Mouse (Mus musculus) neural tube, embryonic 15.5 days (tissue): ENCODE measurements at regions not wholly inside any gene's neighbourhood (a gene's known extent, or its start where the extent isn't known, plus 50 kb on each side); places are given as distances from the start of the nearest gene placed in this dataset.

Experiments
- ATAC-seq: fragments of 200-750 bp; cut with Nextera tagmentation; 2 replicates; pipeline ENCODE4 v1.8.0; 2017; ENCODE audit warnings: mild to moderate bottlenecking, moderate TSS enrichment, moderate library complexity; ENCODE audit not compliant: low FRiP score
- H3K27ac ChIP-seq: fragments of 300-500 bp; sonication (generic); replicated peaks from 2 replicates; pipeline ENCODE4 v1.5.1; 2015; ENCODE audit warnings: mild to moderate bottlenecking, inconsistent platforms
- H3K27me3 ChIP-seq: fragments of 300-500 bp; sonication (generic); replicated peaks from 2 replicates; pipeline ENCODE4 v1.6.1; 2015; ENCODE audit warnings: inconsistent platforms
- H3K36me3 ChIP-seq: fragments of 300-500 bp; sonication (generic); 2 replicates; pipeline ENCODE4 v1.6.1; 2015; ENCODE audit warnings: inconsistent platforms
- H3K4me1 ChIP-seq: fragments of 300-500 bp; sonication (generic); 2 replicates; pipeline ENCODE4 v1.6.1; 2015; ENCODE audit warnings: inconsistent platforms
- H3K4me2 ChIP-seq: fragments of 300-500 bp; sonication (generic); 2 replicates; pipeline ENCODE4 v1.6.1; 2015; ENCODE audit warnings: inconsistent platforms, mild to moderate bottlenecking, moderate library complexity
- H3K4me3 ChIP-seq: fragments of 300-500 bp; sonication (generic); replicated peaks from 2 replicates; pipeline ENCODE4 v1.5.1; 2015; ENCODE audit warnings: mild to moderate bottlenecking, inconsistent platforms
- H3K9ac ChIP-seq: fragments of 300-500 bp; sonication (generic); replicated peaks from 2 replicates; pipeline ENCODE4 v1.6.1; 2015; ENCODE audit warnings: mild to moderate bottlenecking, inconsistent platforms
- H3K9me3 ChIP-seq: fragments of 300-500 bp; sonication (generic); replicated peaks from 2 replicates; pipeline ENCODE4 v1.6.1; 2016; ENCODE audit warnings: inconsistent platforms
- WGBS: fragments of 180-500 bp; shearing (Covaris S2); methylation state at CpG from one replicate; pipeline ENCODE4 v1.1.7; 2015; ENCODE audit warnings: mixed read lengths; 5-methylcytosine and 5-hydroxymethylcytosine counted together

- Histone ChIP-seq H3K36me3 (no peaks in the 10 kb centered on the region), H3K27ac (no peak overlapping the region), H3K4me2 (no peak overlapping the region), H3K4me3 (no peak overlapping the region), H3K9me3 (no peaks in the 10 kb centered on the region), H3K4me1 (no peaks in the 10 kb centered on the region), H3K9ac (no peak overlapping the region), H3K27me3 (no peaks in the 10 kb centered on the region)
- WGBS = 23% methylated on average over 1 of the region's 1 CpGs
- ATAC-seq = no peak
Measured at GRCm38 (mm10) chr4:95250083-95250482, 198.1 kb upstream of the Jun start.

GRCm38 (mm10) chr4:95269766-95270165, 217.7 kb upstream of the Jun start:
- Histone ChIP-seq H3K4me2 (no peak overlapping the region), H3K27me3 (no peaks in the 10 kb centered on the region), H3K27ac (no peak overlapping the region), H3K4me3 (no peak overlapping the region), H3K9ac (no peak overlapping the region), H3K4me1 (no peaks in the 10 kb centered on the region), H3K36me3 (no peaks in the 10 kb centered on the region), H3K9me3 (no peaks in the 10 kb centered on the region)
- ATAC-seq = no peak

- no peaks in the 10 kb centered on the region for H3K4me1 ChIP-seq
- no peak for ATAC-seq
- no peaks in the 10 kb centered on the region for H3K9me3 ChIP-seq
- no peak overlapping the region for H3K4me2 ChIP-seq
- no peaks in the 10 kb centered on the region for H3K27me3 ChIP-seq
- no peak overlapping the region for H3K4me3 ChIP-seq
- no peaks in the 10 kb centered on the region for H3K36me3 ChIP-seq
- WGBS = 77% methylated on average over 1 of the region's 1 CpGs
- H3K27ac ChIP-seq = no peak overlapping the region
- H3K9ac ChIP-seq = no peak overlapping the region
Measured at GRCm38 (mm10) chr4:95270389-95270788, 218.4 kb upstream of the Jun start.

- Histone ChIP-seq H3K9me3 (no peaks in the 10 kb centered on the region), H3K4me1 (peaks cover 14% of the 10 kb centered on the region), H3K36me3 (no peaks in the 10 kb centered on the region), H3K27me3 (no peaks in the 10 kb centered on the region), H3K4me3 (no peak overlapping the region), H3K9ac (no peak overlapping the region), H3K4me2 (no peak overlapping the region), H3K27ac (no peak overlapping the region)
- no peak for ATAC-seq
- WGBS = 73% methylated on average over 3 of the region's 3 CpGs
Measured at GRCm38 (mm10) chr4:95276231-95276630, 224.2 kb upstream of the Jun start.

- no peaks in the 10 kb centered on the region for H3K27me3 ChIP-seq
- H3K4me1 ChIP-seq = peaks cover 14% of the 10 kb centered on the region
- H3K9me3 ChIP-seq = no peaks in the 10 kb centered on the region
- peak overlapping the region; percentile 62; the same call in 1 of the 2 replicates for H3K27ac ChIP-seq
- WGBS = 18% methylated on average over 11 of the region's 11 CpGs
- peak overlapping the region; percentile 28; the same call in 1 of the 2 replicates for H3K4me2 ChIP-seq
- H3K4me3 ChIP-seq = no peak overlapping the region
- no peak overlapping the region for H3K9ac ChIP-seq
- ATAC-seq = peak; percentile 70; the same call in 1 of the 2 replicates
- no peaks in the 10 kb centered on the region for H3K36me3 ChIP-seq
Measured at GRCm38 (mm10) chr4:95277989-95278713, 226.1 kb upstream of the Jun start.

GRCm38 (mm10) chr4:95278714-95279095, 226.7 kb upstream of the Jun start:
- H3K9me3 ChIP-seq = no peaks in the 10 kb centered on the region
- ATAC-seq = peak; percentile 76; the same call in 1 of the 2 replicates
- H3K4me2 ChIP-seq = peak overlapping the region; percentile 28; the same call in 1 of the 2 replicates
- no peak overlapping the region for H3K4me3 ChIP-seq
- H3K36me3 ChIP-seq = no peaks in the 10 kb centered on the region
- no peak overlapping the region for H3K9ac ChIP-seq
- H3K27me3 ChIP-seq = no peaks in the 10 kb centered on the region
- peak overlapping the region; percentile 62; the same call in 1 of the 2 replicates for H3K27ac ChIP-seq
- WGBS = 4% methylated on average over 13 of the region's 13 CpGs
- peaks cover 14% of the 10 kb centered on the region for H3K4me1 ChIP-seq

GRCm38 (mm10) chr4:95279200-95279599, 227.2 kb upstream of the Jun start:
- H3K9ac ChIP-seq = no peak overlapping the region
- no peak for ATAC-seq
- no peak overlapping the region for H3K27ac ChIP-seq
- H3K4me3 ChIP-seq = no peak overlapping the region
- H3K36me3 ChIP-seq = no peaks in the 10 kb centered on the region
- H3K4me1 ChIP-seq = peaks cover 14% of the 10 kb centered on the region
- H3K4me2 ChIP-seq = no peak overlapping the region
- H3K27me3 ChIP-seq = no peaks in the 10 kb centered on the region
- H3K9me3 ChIP-seq = no peaks in the 10 kb centered on the region
- WGBS = 68% methylated on average over 2 of the region's 2 CpGs

- Histone ChIP-seq H3K4me2 (no peak overlapping the region), H3K27me3 (no peaks in the 10 kb centered on the region), H3K27ac (no peak overlapping the region), H3K9me3 (no peaks in the 10 kb centered on the region), H3K36me3 (no peaks in the 10 kb centered on the region), H3K4me3 (no peak overlapping the region), H3K4me1 (peaks cover 14% of the 10 kb centered on the region), H3K9ac (no peak overlapping the region)
- ATAC-seq = no peak
- 74% methylated on average over 3 of the region's 3 CpGs for WGBS
Measured at GRCm38 (mm10) chr4:95282083-95282482, 230.1 kb upstream of the Jun start.

- ATAC-seq = no peak
- no peak overlapping the region for H3K4me2 ChIP-seq
Measured at GRCm38 (mm10) chr4:95283789-95284188, 231.8 kb upstream of the Jun start.

GRCm38 (mm10) chr4:95284192-95284591, 232.2 kb upstream of the Jun start:
- Histone ChIP-seq H3K36me3 (no peaks in the 10 kb centered on the region), H3K4me2 (no peak overlapping the region), H3K9me3 (no peaks in the 10 kb centered on the region), H3K9ac (no peak overlapping the region), H3K4me1 (peaks cover 2% of the 10 kb centered on the region; the same call in 1 of the 2 replicates), H3K27me3 (no peaks in the 10 kb centered on the region), H3K27ac (no peak overlapping the region), H3K4me3 (no peak overlapping the region)
- ATAC-seq = no peak
- WGBS = 96% methylated on average over 2 of the region's 2 CpGs

More at GRCm38 (mm10) chr4:95283789-95284188, 231.8 kb upstream of the Jun start:
- no peaks in the 10 kb centered on the region for H3K36me3 ChIP-seq
- peaks cover 5% of the 10 kb centered on the region for H3K4me1 ChIP-seq
- H3K4me3 ChIP-seq = no peak overlapping the region
- H3K9me3 ChIP-seq = no peaks in the 10 kb centered on the region
- 72% methylated on average over 2 of the region's 2 CpGs for WGBS
- no peaks in the 10 kb centered on the region for H3K27me3 ChIP-seq
- no peak overlapping the region for H3K9ac ChIP-seq
- no peak overlapping the region for H3K27ac ChIP-seq

- Histone ChIP-seq H3K4me3 (no peak overlapping the region), H3K36me3 (no peaks in the 10 kb centered on the region), H3K4me1 (no peaks in the 10 kb centered on the region), H3K27ac (no peak overlapping the region), H3K4me2 (no peak overlapping the region), H3K9me3 (no peaks in the 10 kb centered on the region), H3K9ac (no peak overlapping the region), H3K27me3 (no peaks in the 10 kb centered on the region)
- no peak for ATAC-seq
- 89% methylated on average over 1 of the region's 1 CpGs for WGBS
Measured at GRCm38 (mm10) chr4:95284696-95285095, 232.7 kb upstream of the Jun start.

- no peak overlapping the region for H3K4me3 ChIP-seq
- H3K27me3 ChIP-seq = no peaks in the 10 kb centered on the region
- no peak overlapping the region for H3K9ac ChIP-seq
- H3K4me1 ChIP-seq = no peaks in the 10 kb centered on the region
- 44% methylated on average over 4 of the region's 4 CpGs for WGBS
- H3K9me3 ChIP-seq = no peaks in the 10 kb centered on the region
- ATAC-seq = no peak; the same call in 1 of the 2 replicates
- H3K36me3 ChIP-seq = no peaks in the 10 kb centered on the region
- no peak overlapping the region for H3K4me2 ChIP-seq
- no peak overlapping the region for H3K27ac ChIP-seq
Measured at GRCm38 (mm10) chr4:95290321-95290720, 238.3 kb upstream of the Jun start.
